Mouse (Mus musculus) megakaryocyte, adult 5-6 weeks (primary cell): ENCODE data around the gene Wdfy1. TPM values are rescaled to one million over a fixed set of nuclear protein-coding genes. Genes with fewer than 3 reads are reported as not detected.

Source experiments
- ATAC-seq: 2 replicates; pipeline ENCODE4 v1.8.0; 2016; ENCODE audit warnings: mild to moderate bottlenecking, inconsistent platforms; ENCODE audit not compliant: poor library complexity, severe bottlenecking
- total RNA-seq, 2 experiments: library from RNA; stranded (forward) in 1 of 2; stranded (reverse) in 1 of 2; fragments of 153-499, 151-499 nt in 1 of 2; fragments of 221-1000, 200-1000 nt in 1 of 2; gene quantifications; 2 replicates each; pipeline versions ENCODE4 v1.2.3 to v1.2.4; 2015 to 2017

Wdfy1 gene
- total RNA-seq (2015) (18.4 and 21.0 TPM in 2 replicates), total RNA-seq (2017) (9.0 and 19.3 TPM in 2 replicates)

DNA sequence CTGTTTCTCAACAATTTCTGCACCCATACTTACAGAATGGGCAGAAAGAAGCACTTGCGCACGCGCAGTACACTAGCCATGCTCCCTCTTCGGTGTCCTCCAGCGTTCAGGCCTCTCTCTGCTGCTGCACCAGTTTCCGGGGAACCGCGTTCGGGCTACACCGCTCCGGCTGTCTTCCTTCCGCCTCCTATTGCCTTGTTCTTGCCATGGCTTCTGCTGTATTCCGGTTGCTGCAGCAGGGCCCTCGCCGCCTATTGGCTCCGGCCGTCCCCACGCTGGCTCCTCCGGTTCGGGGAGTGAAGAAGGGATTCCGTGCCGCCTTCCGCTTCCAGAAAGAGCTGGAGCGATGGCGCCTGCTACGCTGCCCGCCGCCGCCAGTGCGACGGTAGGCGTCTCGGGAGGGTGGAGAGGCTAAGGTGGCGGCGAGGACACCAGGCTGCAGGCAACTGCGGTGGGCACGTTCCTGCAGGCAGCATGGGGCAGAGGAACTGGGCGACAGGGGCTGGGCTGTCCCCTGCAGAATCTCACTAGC, at the start of gene Wdfy1, which contains the start of gene Mrpl44:
Gene Wdfy1, minus strand, starts transcription at position 217 of the 532 bp plus-strand sequence.
Gene Mrpl44, plus strand, starts transcription at position 92 of the 532 bp plus-strand sequence.
- ATAC-seq = peak; percentile 99

- no peak for ATAC-seq
Observed at GRCm38 (mm10) chr1:79823951-79824633, 48.1 kb upstream of the Wdfy1 start.

DNA sequence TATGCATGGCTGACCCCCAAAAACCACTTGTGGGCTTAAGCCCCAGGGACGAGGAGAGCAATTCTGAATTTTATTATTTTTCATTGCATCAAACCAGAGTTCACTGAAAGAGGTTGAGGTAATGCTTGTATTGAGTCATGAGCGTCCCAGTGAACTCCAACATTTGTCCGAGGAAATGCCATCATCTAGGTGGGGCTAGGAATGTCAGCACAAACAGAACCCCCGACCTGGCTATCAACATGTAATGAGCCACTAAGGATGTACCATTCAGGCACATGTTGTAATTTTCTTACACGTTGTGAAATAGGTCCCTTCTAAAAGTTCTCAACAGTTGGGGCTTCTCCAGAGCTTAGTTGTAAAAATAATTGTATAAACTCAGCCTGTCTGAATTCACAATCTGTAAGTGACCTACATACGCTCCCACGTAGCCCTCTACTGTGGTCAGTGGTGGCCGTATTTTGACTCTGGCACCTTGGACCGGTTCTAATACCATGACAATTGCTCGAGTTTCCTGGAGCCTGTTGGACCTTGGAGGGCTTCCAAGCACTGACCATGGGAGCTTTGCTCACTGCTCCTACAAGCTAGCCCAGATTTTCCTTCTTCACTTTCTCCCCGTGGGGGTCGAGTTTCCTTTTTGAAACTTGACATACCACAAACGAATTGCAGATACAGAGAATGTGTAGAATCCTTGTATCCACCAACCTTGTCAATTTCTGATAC, 47.0 kb upstream of the Wdfy1 start:
- peak; percentile 17; the same call in 1 of the 2 replicates for ATAC-seq

- ATAC-seq = no peak
Observed at GRCm38 (mm10) chr1:79819296-79819879, 43.4 kb upstream of the Wdfy1 start.

DNA sequence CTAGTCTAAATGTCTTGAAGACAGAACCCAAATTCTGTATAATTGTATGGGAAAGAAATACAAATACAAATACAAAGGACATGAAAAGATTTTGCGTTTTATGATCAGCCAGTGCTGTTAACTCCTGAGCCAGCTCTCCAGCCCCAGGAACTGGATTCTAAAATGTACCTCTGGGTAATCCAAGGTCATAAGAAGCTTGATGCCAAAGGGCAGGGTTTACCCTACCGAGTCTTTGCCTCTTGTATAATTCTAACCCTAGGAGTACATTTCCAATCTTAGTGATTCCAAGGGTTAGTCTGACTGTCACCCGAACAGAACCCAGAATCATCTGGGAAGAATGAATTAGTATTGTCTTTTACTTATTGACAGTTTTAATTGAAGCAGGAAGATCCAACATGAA, 39.5 kb upstream of the Wdfy1 start:
- no peak for ATAC-seq

DNA sequence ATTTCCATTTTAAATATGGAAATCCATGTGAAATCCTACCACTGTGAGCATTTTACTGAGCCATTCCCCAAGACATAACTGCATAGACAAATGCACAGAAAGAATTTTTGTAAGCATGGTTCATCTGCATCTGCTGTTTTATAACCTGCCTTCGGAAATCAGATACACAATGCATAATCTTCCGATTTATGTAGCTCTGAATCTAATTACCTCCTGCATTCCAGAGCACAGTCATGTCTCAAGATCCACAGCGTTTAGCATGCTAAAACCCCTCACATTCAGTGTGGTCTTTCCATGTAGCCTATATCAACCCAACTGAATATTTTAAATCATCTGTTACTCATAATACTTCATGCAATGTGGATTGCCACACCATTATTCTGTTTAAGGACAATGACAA, 33.5 kb upstream of the Wdfy1 start:
- ATAC-seq = no peak

DNA sequence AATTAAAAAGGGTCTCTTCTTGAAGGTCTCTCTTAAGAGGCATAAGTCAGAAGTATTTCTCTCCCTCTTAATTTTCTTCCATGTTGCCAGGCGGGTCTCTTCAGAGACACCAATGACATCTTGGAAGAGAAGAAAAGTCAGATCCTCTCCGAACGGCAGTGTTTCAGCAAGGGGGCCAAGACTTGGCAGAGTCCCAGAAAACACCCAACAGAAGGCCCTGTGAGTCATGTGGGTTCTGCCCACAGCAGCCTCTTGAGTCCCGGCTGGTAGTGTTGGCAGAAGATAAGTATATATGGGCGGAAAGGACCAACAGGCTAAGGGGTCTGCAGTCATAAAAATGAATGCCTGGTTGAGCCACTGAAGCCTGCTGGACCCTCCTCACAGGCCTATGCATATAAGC, 30.9 kb upstream of the Wdfy1 start:
- ATAC-seq = no peak

GRCm38 (mm10) chr1:79803614-79804013, 27.7 kb upstream of the Wdfy1 start:
- no peak for ATAC-seq

DNA sequence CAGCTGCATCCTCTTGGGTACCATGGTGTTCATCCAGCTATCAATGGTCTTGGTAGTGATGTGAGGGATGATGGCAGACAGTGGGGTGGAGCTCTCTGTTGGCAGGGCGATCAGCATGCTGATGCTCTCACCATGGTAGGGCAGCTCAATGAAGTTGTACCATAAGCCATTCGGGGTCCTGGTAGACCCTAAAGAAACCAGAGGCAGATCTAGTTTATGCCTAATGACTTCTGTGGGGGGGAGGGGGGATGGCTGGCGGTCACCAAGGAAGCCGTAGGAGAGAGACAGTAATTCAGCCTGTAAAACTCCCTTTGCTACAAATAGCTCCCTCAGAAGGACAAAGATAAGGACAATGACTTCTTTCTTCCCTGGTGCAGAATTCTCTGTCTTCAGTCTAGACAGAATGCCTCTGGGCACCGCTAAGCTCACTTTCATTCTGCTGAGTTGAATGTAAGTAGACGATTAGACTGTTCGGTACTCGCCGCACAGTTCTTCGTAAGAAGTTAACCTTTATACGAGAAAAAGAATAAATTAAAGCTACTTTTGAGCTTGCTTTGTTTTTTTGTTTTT, 27.0 kb upstream of the Wdfy1 start:
- ATAC-seq = no peak

GRCm38 (mm10) chr1:79797084-79797483, 21.1 kb upstream of the Wdfy1 start:
- no peak for ATAC-seq

- ATAC-seq = peak; percentile 90
Observed at GRCm38 (mm10) chr1:79786267-79786927, 10.5 kb upstream of the Wdfy1 start.

DNA sequence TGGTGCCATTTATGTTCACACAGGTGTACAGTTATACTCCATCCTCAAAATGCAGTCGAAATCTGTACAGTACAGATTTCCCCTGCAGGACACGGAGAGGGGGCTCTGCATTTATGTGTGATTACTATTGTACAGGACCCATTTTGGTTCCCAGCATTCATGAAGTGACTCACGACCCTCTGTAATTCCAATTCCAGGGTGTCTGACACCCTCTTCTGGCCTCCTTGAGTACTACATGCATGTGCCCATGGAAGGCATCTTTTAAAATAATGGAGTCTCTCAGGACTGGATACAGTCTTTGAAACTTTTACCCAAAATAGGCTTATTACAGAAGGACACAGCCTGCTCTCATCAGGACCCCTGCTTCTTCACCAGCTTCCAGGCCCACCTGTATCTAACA, 6.5 kb upstream of the Wdfy1 start:
- no peak for ATAC-seq

- ATAC-seq = no peak
Observed at GRCm38 (mm10) chr1:79778011-79778410, 2.1 kb upstream of the Wdfy1 start.

GRCm38 (mm10) chr1:79774164-79774780, 1.7 kb downstream of the Wdfy1 start:
- no peak for ATAC-seq

DNA sequence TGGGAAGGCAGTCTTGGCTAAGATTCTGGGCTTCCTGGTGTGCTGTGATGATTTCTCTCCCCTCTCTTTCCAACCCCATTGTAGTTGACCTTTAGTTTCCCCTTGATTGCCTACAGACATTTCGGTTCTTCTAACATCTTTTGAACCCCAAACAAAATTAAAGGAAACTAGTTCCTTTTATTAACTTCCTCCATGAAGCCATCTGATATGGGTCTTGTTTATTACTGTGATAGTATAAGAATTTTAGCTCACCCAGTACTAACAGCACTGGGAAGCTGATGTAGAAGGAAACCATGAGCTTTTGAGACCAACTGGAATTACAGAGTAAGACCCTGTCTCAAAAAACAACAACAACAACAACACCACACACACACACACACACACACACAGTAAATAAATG, 7.7 kb downstream of the Wdfy1 start:
- ATAC-seq = no peak; the same call in 1 of the 2 replicates

DNA sequence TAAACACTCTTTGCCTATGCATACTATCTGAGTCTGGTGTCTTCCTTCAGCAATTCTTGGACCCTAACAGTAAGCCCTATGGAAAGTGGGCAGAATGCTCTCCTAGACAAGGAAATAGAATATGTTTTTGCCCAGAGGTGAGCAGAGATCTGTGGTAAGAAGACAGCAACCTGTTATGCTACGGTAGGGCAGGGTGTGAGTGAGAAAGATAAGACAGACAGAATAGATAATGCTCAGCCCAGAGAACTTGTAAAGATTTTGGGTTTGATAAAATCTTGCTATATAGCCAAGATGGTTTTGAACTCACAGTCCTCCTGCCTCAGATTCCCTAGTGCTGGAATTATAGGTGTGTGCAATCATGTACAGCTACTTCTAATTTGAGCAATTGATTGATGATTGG, 11.5 kb downstream of the Wdfy1 start:
- no peak for ATAC-seq

GRCm38 (mm10) chr1:79764031-79764430, 11.9 kb downstream of the Wdfy1 start:
- ATAC-seq = no peak

GRCm38 (mm10) chr1:79762282-79763250, 13.4 kb downstream of the Wdfy1 start:
- ATAC-seq = peak; percentile 57

- ATAC-seq = peak; percentile 7
Observed at GRCm38 (mm10) chr1:79761917-79762271, 14.0 kb downstream of the Wdfy1 start.
